Mouse (Mus musculus) spleen, postnatal 14 days (tissue): ENCODE data around the gene Zfp619.
"Not testable (repeated sequence)": the region's sequence is repeated elsewhere in the genome, so short reads cannot be mapped to it uniquely, and the experiment has no call there.

Experiments
- DNase-seq, 2 experiments: peaks; one replicate each; pipeline ENCODE4 v3.0.0; 2021 to 2022; ENCODE audit warnings: low spot score in 2 of 2

Gene Zfp619

DNA sequence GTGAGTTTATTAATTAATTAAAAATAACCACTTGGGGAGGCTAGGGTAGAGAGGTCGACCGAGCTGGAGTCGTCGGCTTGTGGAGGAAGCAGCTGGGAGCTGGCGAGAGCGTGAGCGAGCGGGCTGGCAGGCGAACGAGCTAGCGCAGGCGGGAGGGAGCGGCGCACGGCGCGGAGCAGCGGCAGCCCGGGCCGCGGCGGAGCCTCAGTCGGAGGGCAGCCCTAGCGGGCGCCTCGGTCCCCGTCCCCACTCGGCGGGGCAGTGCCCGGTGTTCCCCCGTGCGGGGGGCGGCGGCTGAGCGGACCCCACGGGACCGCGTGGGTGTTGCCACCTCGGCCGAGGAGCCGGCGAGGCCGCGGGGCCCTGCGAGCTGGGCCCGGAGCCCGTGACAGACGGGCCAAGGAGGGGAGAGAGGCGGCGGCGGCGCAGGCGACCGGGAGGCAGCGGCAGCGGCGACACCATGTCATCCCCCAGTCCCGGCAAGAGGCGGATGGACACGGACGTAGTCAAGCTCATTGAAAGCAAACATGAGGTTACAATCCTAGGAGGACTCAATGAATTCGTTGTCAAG is 71.0 kb downstream of the Zfp619 start:
- not testable (repeated sequence) for DNase-seq

DNA sequence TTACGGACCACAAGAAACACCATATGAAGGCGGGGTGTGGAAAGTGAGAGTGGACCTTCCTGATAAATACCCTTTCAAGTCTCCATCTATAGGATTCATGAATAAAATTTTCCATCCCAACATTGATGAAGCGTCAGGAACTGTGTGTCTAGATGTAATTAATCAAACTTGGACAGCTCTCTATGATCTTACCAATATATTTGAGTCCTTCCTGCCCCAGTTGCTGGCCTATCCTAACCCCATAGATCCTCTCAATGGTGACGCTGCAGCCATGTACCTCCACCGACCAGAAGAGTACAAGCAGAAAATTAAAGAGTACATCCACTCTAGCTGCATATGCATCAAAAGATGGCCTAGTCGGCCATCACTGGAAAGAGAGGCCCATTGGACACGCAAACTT is 71.5 kb downstream of the Zfp619 start:
- not testable (repeated sequence) for DNase-seq
